Mouse (Mus musculus) heart, adult 2 months (tissue): Measurements from ENCODE around the gene Srrm2. TPM values are rescaled to one million over a fixed set of nuclear protein-coding genes. Genes with fewer than 3 reads are reported as not detected.

ENCODE experiments used
- DNase-seq, 2 experiments: peaks; one replicate each; pipeline ENCODE4 v3.0.0; 2021
- H3K27ac ChIP-seq: fragments of 200-600 bp; 2 replicates; pipeline ENCODE4 v1.8.1; 2022
- H3K27me3 ChIP-seq: fragments of 200-500 bp; 2 replicates; pipeline ENCODE4 v1.6.1; 2012; ENCODE audit warnings: mild to moderate bottlenecking, low read length, inconsistent platforms, mixed read lengths; ENCODE audit not compliant: control insufficient read depth, insufficient read depth
- H3K36me3 ChIP-seq: fragments of 200-500 bp; 2 replicates; pipeline ENCODE4 v1.6.1; 2012; ENCODE audit warnings: low read length, inconsistent platforms; ENCODE audit not compliant: control insufficient read depth, insufficient read depth
- H3K4me1 ChIP-seq: fragments of 200-500 bp; 2 replicates; pipeline ENCODE4 v1.6.1; 2011; ENCODE audit warnings: low read length; ENCODE audit not compliant: control insufficient read depth, insufficient read depth
- H3K4me3 ChIP-seq: fragments of 200-600 bp; 2 replicates; pipeline ENCODE4 v1.8.1; 2022
- H3K79me2 ChIP-seq: fragments of 200-500 bp; replicated peaks from 2 replicates; pipeline ENCODE4 v1.6.1; 2012; ENCODE audit warnings: mild to moderate bottlenecking, inconsistent platforms, low read length, moderate library complexity, mixed read lengths; ENCODE audit not compliant: control insufficient read depth, insufficient read depth
- H3K9ac ChIP-seq: fragments of 200-500 bp; 2 replicates; pipeline ENCODE4 v1.6.1; 2012; ENCODE audit warnings: low read depth, mild to moderate bottlenecking, control low read depth, inconsistent platforms, low read length, mixed read lengths
- CTCF ChIP-seq: fragments of 200-600 bp; IDR thresholded peaks from 2 replicates; pipeline ENCODE4 v1.8.1; 2022; ENCODE audit warnings: antibody characterized with exemption, mild to moderate bottlenecking, moderate library complexity
- EP300 ChIP-seq: fragments of 200-500 bp; IDR thresholded peaks from 2 replicates; pipeline ENCODE4 v1.6.1; 2011; ENCODE audit warnings: low read depth, low read length, control low read depth; ENCODE audit not compliant: insufficient read depth
- POLR2A ChIP-seq: fragments of 200-500 bp; IDR thresholded peaks from 2 replicates; pipeline ENCODE4 v1.6.1; 2011; ENCODE audit warnings: mild to moderate bottlenecking, low read depth, low read length, control low read depth; ENCODE audit not compliant: insufficient read depth
- WGBS: fragments of 180-500 bp; shearing (Covaris S2); methylation state at CpG from one replicate; pipeline ENCODE4 v1.1.7; 2018; 5-methylcytosine and 5-hydroxymethylcytosine counted together
- intact Hi-C: fragments of 180-260 bp; cut with DNase I; formaldehyde crosslinking; loops from one replicate; pipeline ENCODE4 v1.15.1; 2025
- polyA plus RNA-seq: library from polyadenylated mRNA; depleted of rRNA; stranded (reverse); fragments of >200 nt; gene quantifications from 2 replicates; pipeline ENCODE4 v1.2.3, GENCODE M21; 2012
- total RNA-seq, 2 experiments: library from RNA; stranded (reverse); gene quantifications; 2 replicates each; pipeline ENCODE4 v1.2.3; 2021

Srrm2 gene
- total and polyA plus RNA-seq, 3 experiments: 157 to 318 (median 161) TPM

- no peaks in the 10 kb centered on the region for H3K36me3 ChIP-seq
- H3K9ac ChIP-seq: no peak overlapping the region
- H3K4me3 ChIP-seq: no peak overlapping the region
- H3K4me1 ChIP-seq: peaks cover 4% of the 10 kb centered on the region; the same call in 1 of the 2 replicates
- H3K79me2 ChIP-seq: no peaks in the 10 kb centered on the region
- intact Hi-C loops: loop anchor here (2.0 to 5.0 kb wide), 6 partner anchors 23 to 213 kb away; partner anchors contain the start of genes Flywch1, Flywch2 and Prss41
- 27% methylated on average over 6 of the region's 6 CpGs for WGBS
- no peak overlapping the region for H3K27ac ChIP-seq
- TF ChIP-seq CTCF: no peak
- no peak for TF ChIP-seq POLR2A
- TF ChIP-seq EP300: no peak
- no peak for DNase-seq
- peaks cover 10% of the 10 kb centered on the region for H3K27me3 ChIP-seq
These were observed 42.3 kb upstream of the Srrm2 start for GRCm38 (mm10) chr17:23748026-23748425.

DNA sequence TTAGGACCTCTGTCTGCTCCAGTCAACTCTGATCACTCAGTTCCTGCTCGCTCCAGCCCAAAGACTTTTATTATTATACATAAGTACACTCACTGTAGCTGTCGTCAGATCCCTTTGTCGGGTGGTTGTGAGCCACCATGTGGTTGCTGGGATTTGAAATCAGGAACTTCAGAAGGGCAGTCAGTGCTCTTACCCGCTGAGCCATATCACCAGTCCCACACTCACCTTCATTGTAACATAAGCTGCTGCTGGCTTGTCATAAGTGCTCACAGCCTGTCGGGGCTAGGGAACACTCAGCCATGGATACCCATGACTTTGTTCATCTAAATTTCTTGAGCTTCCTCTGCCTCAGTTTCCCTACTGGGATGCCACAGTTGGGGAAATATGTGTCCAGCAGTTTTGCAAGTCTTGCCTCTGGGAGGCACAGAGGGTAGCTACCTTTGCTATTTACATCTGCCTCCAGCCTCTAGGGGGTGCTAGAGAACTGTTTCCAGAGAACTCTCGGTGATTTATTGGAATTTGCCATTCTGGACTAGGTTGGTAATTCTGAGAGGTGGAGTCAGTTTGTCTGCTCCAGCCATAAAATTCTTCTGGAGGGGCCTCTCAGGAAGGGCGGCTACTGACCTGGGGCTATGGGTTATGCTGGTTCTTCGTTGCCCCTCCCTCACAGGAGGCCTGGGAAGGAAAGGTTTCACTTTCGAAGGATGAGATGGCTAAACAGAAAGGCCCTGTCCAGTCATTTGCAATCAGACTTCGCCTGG is 41.5 kb upstream of the Srrm2 start:
- Histone ChIP-seq H3K36me3 (no peaks in the 10 kb centered on the region), H3K4me1 (peaks cover 4% of the 10 kb centered on the region; the same call in 1 of the 2 replicates), H3K79me2 (no peaks in the 10 kb centered on the region), H3K27ac (peak overlapping the region; percentile 86), H3K27me3 (peaks cover 10% of the 10 kb centered on the region), H3K4me3 (peak overlapping the region; percentile 45), H3K9ac (peak overlapping the region; percentile 50)
- WGBS: 17% methylated on average over 10 of the region's 10 CpGs
- TF ChIP-seq EP300 (peak; percentile 40; the same call in 1 of the 2 replicates), CTCF (peak; percentile 98), POLR2A (peak; percentile 47; the same call in 1 of the 2 replicates)
- peak; percentile 67 to 76 for DNase-seq
- intact Hi-C loops: loop anchor here (2.0 to 5.0 kb wide), 6 partner anchors 22 to 212 kb away; partner anchors contain the start of genes Flywch1, Flywch2 and Prss41

DNA sequence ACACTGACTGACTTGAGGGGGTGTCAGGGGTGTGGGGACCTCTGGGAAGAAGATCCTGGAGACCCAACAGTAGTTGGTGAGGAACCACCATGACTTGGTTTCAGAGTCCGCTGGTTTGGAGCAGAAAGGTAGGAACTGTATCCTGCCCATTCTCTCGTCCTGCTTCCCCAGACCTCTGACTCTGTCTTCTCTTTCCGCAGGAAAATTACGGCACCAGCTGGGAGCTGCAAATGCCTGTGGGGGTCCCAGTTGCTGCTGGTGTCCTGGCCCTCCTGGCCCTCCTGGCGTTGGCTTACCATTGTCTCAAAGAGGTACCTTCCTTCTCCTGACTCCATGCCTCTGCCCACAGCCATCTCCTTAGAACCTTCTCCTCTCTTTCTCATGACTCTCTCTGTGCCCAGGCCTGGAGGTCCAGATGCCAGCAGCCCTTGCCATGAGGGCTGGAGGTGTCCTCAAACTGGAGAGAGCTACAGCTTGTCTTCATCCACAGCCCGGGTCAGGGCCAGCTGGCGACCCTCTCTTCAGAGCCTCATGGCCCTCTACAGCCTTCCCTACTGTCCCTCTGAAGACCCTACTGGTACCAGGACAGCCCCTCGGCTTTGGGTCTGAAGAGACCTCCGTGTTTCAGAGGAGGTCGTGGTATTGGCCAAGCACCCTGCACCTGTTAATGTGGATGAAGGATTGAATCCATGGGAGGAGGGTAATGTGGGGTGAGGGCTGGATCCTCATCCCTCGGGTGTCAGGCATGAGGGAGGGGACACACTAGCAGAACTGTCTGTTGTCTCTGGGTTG is 40.7 kb upstream of the Srrm2 start:
- H3K4me1 ChIP-seq: peaks cover 4% of the 10 kb centered on the region; the same call in 1 of the 2 replicates
- peaks cover 8% of the 10 kb centered on the region for H3K27me3 ChIP-seq
- peak overlapping the region; percentile 86 for H3K27ac ChIP-seq
- 68% methylated on average over 11 of the region's 11 CpGs for WGBS
- TF ChIP-seq CTCF (no peak), EP300 (no peak), POLR2A (no peak; the same call in 1 of the 2 replicates)
- no peak for DNase-seq
- H3K4me3 ChIP-seq: peak overlapping the region; percentile 45
- H3K9ac ChIP-seq: peak overlapping the region; percentile 50
- intact Hi-C loops: loop anchor here (2.0 to 5.0 kb wide), 6 partner anchors 21 to 211 kb away; partner anchors contain the start of genes Flywch1, Flywch2 and Prss41
- no peaks in the 10 kb centered on the region for H3K79me2 ChIP-seq
- no peaks in the 10 kb centered on the region for H3K36me3 ChIP-seq

- Histone ChIP-seq H3K36me3 (no peaks in the 10 kb centered on the region), H3K4me1 (no peaks in the 10 kb centered on the region), H3K27ac (peak overlapping the region; percentile 70), H3K4me3 (no peak overlapping the region; the same call in 1 of the 2 replicates), H3K27me3 (no peaks in the 10 kb centered on the region), H3K79me2 (no peaks in the 10 kb centered on the region), H3K9ac (peak overlapping the region; percentile 17; the same call in 1 of the 2 replicates)
- intact Hi-C loops: no loop called here
- peak in 1 of 2 experiments; percentile 39 for DNase-seq
- WGBS: 49% methylated on average over 13 of the region's 13 CpGs
- TF ChIP-seq CTCF (no peak), POLR2A (0 out of 2 replicates have a peak, but pooled peaks have one; percentile 20)
These were observed 34.6 kb upstream of the Srrm2 start for GRCm38 (mm10) chr17:23755689-23756088.

GRCm38 (mm10) chr17:23757581-23757980 is 32.8 kb upstream of the Srrm2 start:
- intact Hi-C loops: no loop called here
- H3K27ac ChIP-seq: no peak overlapping the region
- H3K79me2 ChIP-seq: no peaks in the 10 kb centered on the region
- H3K9ac ChIP-seq: no peak overlapping the region
- TF ChIP-seq POLR2A: no peak
- TF ChIP-seq CTCF: no peak
- no peak for TF ChIP-seq EP300
- 93% methylated on average over 9 of the region's 9 CpGs for WGBS
- H3K4me3 ChIP-seq: no peak overlapping the region
- H3K36me3 ChIP-seq: no peaks in the 10 kb centered on the region
- no peaks in the 10 kb centered on the region for H3K27me3 ChIP-seq
- H3K4me1 ChIP-seq: no peaks in the 10 kb centered on the region
- no peak for DNase-seq
